13 mouse cellular contexts compared by ENCODE assay signal in genomic region chr9:75033141-75033540, GRCm38 (mm10). TPM values are rescaled to one million over a fixed set of nuclear protein-coding genes. Genes with fewer than 3 reads are reported as not detected.
A peak's percentile ranks its signal among the peaks of the same experiment; 100 is the strongest.
DNase-seq lines count a peak whose midpoint lies in the region; ATAC-seq and TF ChIP-seq lines count a peak whose summit lies in the region.
"Had no signal": no experiment of that assay in that cellular context is flagged by ENCODE, and none has a peak within 500 bp of the region (broad histone marks: within the 10 kb centered on the region; RNA-seq: fewer than 3 reads in every experiment).

No protein-coding gene starts in this region.

- H3K4me3 ChIP-seq in left cerebral cortex, adult 2 months = no peak overlapping the region
- no peak overlapping the region for H3K4me3 ChIP-seq in kidney, embryonic 16.5 days (ENCODE audit: low read length)
- H3K4me3 ChIP-seq: forebrain, embryonic 13.5 days; lung, embryonic 15.5 days; stomach, embryonic 15.5 days had no signal

- H3K9ac ChIP-seq in kidney, embryonic 16.5 days (replicated peaks; ENCODE audit: low read length) = no peak overlapping the region
- H3K9ac ChIP-seq: forebrain, embryonic 13.5 days; lung, embryonic 15.5 days; stomach, embryonic 15.5 days had no signal

- peak; percentile 32 for DNase-seq in embryo, embryonic 11 days
- no peak for DNase-seq in embryo, embryonic 9.5 days (ENCODE audit: extremely low spot score)
- DNase-seq in left cerebral cortex, adult 2 months (ENCODE audit: extremely low spot score in 1 of 2, low spot score in 2 of 2) = no peak
- no peak for DNase-seq in left cerebral cortex, adult 9 months (ENCODE audit: low spot score in 2 of 2)
- peak; percentile 35 for DNase-seq in MEL-GATA-1-ER (ENCODE audit: extremely low read depth, low read depth)
- DNase-seq in testis, postnatal 14 days (ENCODE audit: low spot score) = no peak
- DNase-seq: adrenal gland, postnatal 10 days; cerebellum, adult 9-11 months had no signal

- H3K27me3 ChIP-seq in kidney, embryonic 16.5 days (ENCODE audit: insufficient read depth, low read length) = no peaks in the 10 kb centered on the region
- H3K27me3 ChIP-seq: forebrain, embryonic 13.5 days; lung, embryonic 15.5 days; stomach, embryonic 15.5 days had no signal

- intact Hi-C loops in left cerebral cortex, adult 2 months (cut with DNase I) = loop anchor here (5.0 to 10.0 kb wide), 2 partner anchors 126 to 412 kb away; partner anchors contain the start of gene Leo1

- TF ChIP-seq CTCF in left cerebral cortex, adult 2 months (IDR thresholded peaks at IDR 0.05) = peak; percentile 66

- H3K9me3 ChIP-seq in kidney, embryonic 16.5 days (ENCODE audit: low read length) = no peaks in the 10 kb centered on the region
- H3K9me3 ChIP-seq: forebrain, embryonic 13.5 days; lung, embryonic 15.5 days; stomach, embryonic 15.5 days had no signal

- H3K36me3 ChIP-seq in kidney, embryonic 16.5 days (ENCODE audit: insufficient read depth, low read length) = 0 out of 2 replicates have a peak, but pooled peaks cover 3% of the 10 kb centered on the region
- H3K36me3 ChIP-seq: lung, embryonic 15.5 days; stomach, embryonic 15.5 days had no signal

- peak; percentile 33 for ATAC-seq in megakaryocyte progenitor cell, adult 5-6 weeks (replicated peaks; ENCODE audit: poor library complexity)
- no peak for ATAC-seq in kidney, embryonic 16.5 days (ENCODE audit: low FRiP score, low TSS enrichment)
- ATAC-seq: forebrain, embryonic 13.5 days had no signal

- H3K27ac ChIP-seq in left cerebral cortex, adult 2 months = no peak overlapping the region
- no peak overlapping the region for H3K27ac ChIP-seq in kidney, embryonic 16.5 days (ENCODE audit: low read length)
- H3K27ac ChIP-seq: forebrain, embryonic 13.5 days; lung, embryonic 15.5 days; stomach, embryonic 15.5 days had no signal

- H3K4me2 ChIP-seq in kidney, embryonic 16.5 days (replicated peaks; ENCODE audit: low read depth, low read length) = no peak overlapping the region
- H3K4me2 ChIP-seq: forebrain, embryonic 13.5 days; lung, embryonic 15.5 days; stomach, embryonic 15.5 days had no signal

- 60% methylated on average over 7 of the region's 7 CpGs for WGBS in kidney, embryonic 16.5 days

- H3K4me1 ChIP-seq in kidney, embryonic 16.5 days (ENCODE audit: insufficient read depth, low read length) = no peaks in the 10 kb centered on the region
- H3K4me1 ChIP-seq: forebrain, embryonic 13.5 days; lung, embryonic 15.5 days; stomach, embryonic 15.5 days had no signal

RNA-seq across cellular contexts. Expression of gene Arpp19, which starts 4.3 kb away (rescaled TPM):
- total RNA-seq in left cerebral cortex, adult 2 months (2021) = 100 to 1,000 TPM; 449 to 473 TPM
- total RNA-seq in megakaryocyte progenitor cell, adult 5-6 weeks (2015) = 132 and 179 TPM in 2 replicates
- 136 and 149 TPM in 2 replicates for total RNA-seq in megakaryocyte progenitor cell, adult 5-6 weeks (2017)
- polyA plus RNA-seq in kidney, embryonic 16.5 days (2015; fragmentation: Nextera tagmentation; extraction: Ambion mirVana) = 257 TPM in 2 replicates

RNA-seq across cellular contexts. Expression of gene Myo5a, which starts 37.7 kb away (rescaled TPM):
- total RNA-seq in left cerebral cortex, adult 2 months (2021) = 100 to 1,000 TPM; 307 to 308 TPM
- total RNA-seq in megakaryocyte progenitor cell, adult 5-6 weeks (2015) = 59.6 and 80.1 TPM in 2 replicates
- 113 and 133 TPM in 2 replicates for total RNA-seq in megakaryocyte progenitor cell, adult 5-6 weeks (2017)
- 9.8 and 13.5 TPM in 2 replicates for polyA plus RNA-seq in kidney, embryonic 16.5 days (2015; fragmentation: Nextera tagmentation; extraction: Ambion mirVana)

Comparison
In these comparisons a context has a peak if more than half of its experiments do, and no peak if none do; other contexts are left out.
1. DNase-seq: peak in embryo, embryonic 11 days (single experiment) and MEL-GATA-1-ER (single experiment); none in embryo, embryonic 9.5 days (single experiment), left cerebral cortex, adult 2 months (0 of 2), left cerebral cortex, adult 9 months (0 of 2) and testis, postnatal 14 days (single experiment).